Mouse (Mus musculus) hindbrain, embryonic 14.5 days (tissue): ENCODE results near the gene Ate1. TPM values are rescaled to one million over a fixed set of nuclear protein-coding genes. Genes with fewer than 3 reads are reported as not detected.

ENCODE experiments used
- ATAC-seq: fragments of 200-750 bp; cut with Nextera tagmentation; 2 replicates; pipeline ENCODE4 v1.8.0; 2017; ENCODE audit warnings: moderate number of reproducible peaks, mild to moderate bottlenecking, moderate TSS enrichment, moderate library complexity; ENCODE audit not compliant: low FRiP score
- DNase-seq: peaks from one replicate; pipeline ENCODE4 v3.0.0-alpha.2; 2015; ENCODE audit warnings: low spot score
- H3K27ac ChIP-seq: fragments of 300-500 bp; sonication (generic); 2 replicates; pipeline ENCODE4 v1.5.1; 2014; ENCODE audit warnings: mild to moderate bottlenecking, moderate library complexity
- H3K27me3 ChIP-seq: fragments of 300-500 bp; sonication (generic); 2 replicates; pipeline ENCODE4 v1.6.1; 2014; ENCODE audit warnings: mild to moderate bottlenecking, low read length, mixed read lengths; ENCODE audit not compliant: control insufficient read depth, insufficient read depth
- H3K36me3 ChIP-seq: fragments of 300-500 bp; sonication (generic); replicated peaks from 2 replicates; pipeline ENCODE4 v1.6.1; 2014; ENCODE audit not compliant: control insufficient read depth, insufficient read depth
- H3K4me1 ChIP-seq: fragments of 300-500 bp; sonication (generic); replicated peaks from 2 replicates; pipeline ENCODE4 v1.6.1; 2014; ENCODE audit warnings: antibody characterized with exemption, low read length, mixed read lengths; ENCODE audit not compliant: control insufficient read depth, insufficient read depth
- H3K4me2 ChIP-seq: fragments of 300-500 bp; sonication (generic); replicated peaks from 2 replicates; pipeline ENCODE4 v1.6.1; 2014; ENCODE audit warnings: mild to moderate bottlenecking, moderate library complexity
- H3K4me3 ChIP-seq: fragments of 300-500 bp; sonication (generic); replicated peaks from 2 replicates; pipeline ENCODE4 v1.5.1; 2014; ENCODE audit warnings: mild to moderate bottlenecking, low read length
- H3K9ac ChIP-seq: fragments of 300-500 bp; sonication (generic); 2 replicates; pipeline ENCODE4 v1.6.1; 2014
- H3K9me3 ChIP-seq: fragments of 300-500 bp; sonication (generic); 2 replicates; pipeline ENCODE4 v1.6.1; 2016; ENCODE audit warnings: low read length; ENCODE audit not compliant: control insufficient read depth
- WGBS: fragments of 180-500 bp; shearing (Covaris S2); extraction: QIAGEN DNeasy Blood & Tissue Kit; methylation state at CpG from one replicate; pipeline ENCODE4 v1.1.7; 2014; 5-methylcytosine and 5-hydroxymethylcytosine counted together
- polyA plus RNA-seq: library from polyadenylated mRNA; unstranded; fragments of >200 nt; fragmentation: Nextera tagmentation; extraction: Ambion mirVana; gene quantifications from 2 replicates; pipeline ENCODE4 v1.2.1, GENCODE M21; 2014

The Ate1 gene
- 104 and 108 TPM in 2 replicates for polyA plus RNA-seq

DNA sequence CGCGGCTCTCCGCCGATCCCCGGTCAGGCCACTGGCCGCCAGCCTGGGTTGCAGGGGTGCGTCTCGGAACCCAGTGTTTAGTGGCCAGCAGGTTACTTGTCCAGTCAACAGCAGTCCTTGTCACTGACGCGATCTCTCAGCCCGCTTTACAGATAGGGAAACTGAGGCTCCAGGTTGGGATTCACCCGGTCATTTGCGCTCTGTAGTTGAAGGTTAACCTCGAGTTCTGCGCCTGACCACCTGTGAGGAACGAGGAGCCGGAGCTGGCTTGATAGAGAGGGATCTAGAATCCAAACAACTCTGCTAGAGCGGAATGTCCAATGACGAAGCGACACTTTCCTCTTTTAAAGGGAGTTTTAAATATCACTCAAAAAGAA, at the start of gene Ate1:
TSS of gene Ate1 (minus strand) at position 321 of the 377 bp plus-strand sequence.
- peak within 1 kb of the TSS; percentile 76 for H3K4me3 ChIP-seq
- H3K36me3 ChIP-seq, result 0 out of 2 replicates have a peak, but pooled peaks cover 3% of the 10 kb centered on the region
- peak within 1 kb of the TSS; percentile 83 for H3K4me2 ChIP-seq
- H3K9me3 ChIP-seq, result no peaks in the 10 kb centered on the region
- DNase-seq, result peak; percentile 33
- H3K9ac ChIP-seq, result peak within 1 kb of the TSS; percentile 94
- ATAC-seq, result no peak; the same call in 1 of the 2 replicates
- peaks cover 17% of the 10 kb centered on the region; the same call in 1 of the 2 replicates for H3K4me1 ChIP-seq
- WGBS, result 22% methylated on average over 20 of the region's 20 CpGs
- no peaks in the 10 kb centered on the region for H3K27me3 ChIP-seq
- peak within 1 kb of the TSS; percentile 98 for H3K27ac ChIP-seq

DNA sequence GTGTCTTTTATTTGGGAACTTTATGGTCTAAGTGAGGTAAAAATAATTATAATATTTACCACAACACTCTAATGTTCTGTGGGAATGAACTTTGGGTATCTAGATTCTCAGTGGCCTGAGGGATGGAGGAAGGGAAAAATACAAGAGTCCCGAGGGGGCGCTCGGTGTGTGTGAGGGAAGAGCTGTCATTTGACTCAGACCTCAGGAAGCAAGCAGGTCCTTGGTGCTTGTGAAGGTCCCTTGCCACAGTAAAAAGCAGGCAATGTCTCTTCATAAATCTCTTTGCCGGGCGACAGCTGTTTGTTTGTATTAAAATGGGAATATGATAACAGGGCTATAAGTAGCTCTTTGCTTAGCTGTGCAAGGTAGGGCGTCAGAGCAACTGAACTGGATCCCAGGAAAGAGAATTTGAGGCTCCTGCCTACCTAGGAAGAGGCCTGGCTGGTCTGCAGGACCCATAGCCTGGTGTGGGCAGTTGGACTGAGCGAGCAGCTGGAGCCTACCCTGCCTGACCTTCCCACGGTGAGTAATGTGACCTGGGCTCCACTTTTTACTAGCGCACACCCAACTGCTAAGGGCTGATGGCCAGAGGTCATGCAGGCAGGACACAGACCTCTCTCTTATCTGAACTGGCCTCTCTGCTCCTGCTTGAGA, 48.7 kb upstream of the Ate1 start:
- Histone ChIP-seq H3K9ac (no peak overlapping the region), H3K4me1 (no peaks in the 10 kb centered on the region), H3K9me3 (no peaks in the 10 kb centered on the region), H3K4me2 (no peak overlapping the region), H3K27ac (no peak overlapping the region), H3K27me3 (no peaks in the 10 kb centered on the region), H3K36me3 (no peaks in the 10 kb centered on the region), H3K4me3 (no peak overlapping the region)
- ATAC-seq (no peak), DNase-seq (no peak)
- WGBS, result 80% methylated on average over 9 of the region's 9 CpGs

DNA sequence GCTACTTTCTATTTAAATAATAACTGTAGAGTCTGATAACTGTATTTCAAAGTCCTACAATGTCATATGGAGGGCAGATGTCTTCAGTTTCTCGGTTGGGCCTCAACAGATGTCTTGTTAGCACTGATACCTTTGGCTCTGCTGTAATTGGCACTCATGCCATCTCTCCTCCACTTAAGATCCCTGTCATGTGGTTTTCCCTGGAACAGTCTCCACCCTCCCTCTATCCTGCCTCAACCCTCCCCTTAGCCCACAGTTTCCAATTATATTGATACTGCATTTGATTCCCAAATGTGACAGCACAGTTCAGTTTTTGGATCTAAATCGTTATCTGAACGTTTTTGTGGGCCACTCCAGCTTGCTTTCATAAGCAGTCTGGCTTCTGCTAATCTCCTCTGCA, 44.4 kb upstream of the Ate1 start:
- no peak overlapping the region for H3K4me2 ChIP-seq
- no peaks in the 10 kb centered on the region for H3K9me3 ChIP-seq
- 78% methylated on average over 3 of the region's 3 CpGs for WGBS
- no peaks in the 10 kb centered on the region for H3K27me3 ChIP-seq
- H3K4me3 ChIP-seq, result no peak overlapping the region
- ATAC-seq (no peak), DNase-seq (no peak)
- H3K27ac ChIP-seq, result no peak overlapping the region
- H3K4me1 ChIP-seq, result no peaks in the 10 kb centered on the region
- H3K9ac ChIP-seq, result no peak overlapping the region
- no peaks in the 10 kb centered on the region for H3K36me3 ChIP-seq

DNA sequence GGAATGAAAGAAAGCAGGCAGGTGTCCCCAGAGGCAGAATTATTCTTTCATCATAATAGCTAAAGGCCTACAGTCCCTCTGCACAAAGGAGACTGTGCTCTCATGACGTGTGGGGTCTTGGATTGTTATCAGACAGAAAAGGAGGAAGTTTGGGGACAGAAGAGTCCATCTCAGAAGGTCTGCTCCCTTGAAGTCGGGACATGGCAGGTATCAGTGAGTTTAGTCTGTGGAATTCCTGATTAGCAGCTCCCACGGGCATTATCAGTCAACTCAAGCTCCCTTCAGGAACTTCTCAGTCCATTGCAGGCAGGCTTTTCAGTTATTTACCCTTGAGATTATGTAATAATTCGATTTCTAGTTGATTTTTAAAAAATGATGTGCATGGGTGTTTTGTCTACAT, 43.7 kb upstream of the Ate1 start:
- Histone ChIP-seq H3K9ac (no peak overlapping the region), H3K27me3 (no peaks in the 10 kb centered on the region), H3K27ac (no peak overlapping the region), H3K4me3 (no peak overlapping the region), H3K4me2 (no peak overlapping the region), H3K4me1 (no peaks in the 10 kb centered on the region), H3K36me3 (no peaks in the 10 kb centered on the region), H3K9me3 (no peaks in the 10 kb centered on the region)
- ATAC-seq, result no peak
- 66% methylated on average over 4 of the region's 4 CpGs for WGBS
- no peak for DNase-seq

GRCm38 (mm10) chr7:130563276-130563675, 43.1 kb upstream of the Ate1 start:
- no peaks in the 10 kb centered on the region for H3K36me3 ChIP-seq
- H3K4me2 ChIP-seq, result no peak overlapping the region
- no peak overlapping the region for H3K27ac ChIP-seq
- DNase-seq (no peak), ATAC-seq (no peak)
- 91% methylated on average over 4 of the region's 4 CpGs for WGBS
- H3K9ac ChIP-seq, result no peak overlapping the region
- H3K27me3 ChIP-seq, result no peaks in the 10 kb centered on the region
- H3K4me3 ChIP-seq, result no peak overlapping the region
- no peaks in the 10 kb centered on the region for H3K4me1 ChIP-seq
- H3K9me3 ChIP-seq, result no peaks in the 10 kb centered on the region

DNA sequence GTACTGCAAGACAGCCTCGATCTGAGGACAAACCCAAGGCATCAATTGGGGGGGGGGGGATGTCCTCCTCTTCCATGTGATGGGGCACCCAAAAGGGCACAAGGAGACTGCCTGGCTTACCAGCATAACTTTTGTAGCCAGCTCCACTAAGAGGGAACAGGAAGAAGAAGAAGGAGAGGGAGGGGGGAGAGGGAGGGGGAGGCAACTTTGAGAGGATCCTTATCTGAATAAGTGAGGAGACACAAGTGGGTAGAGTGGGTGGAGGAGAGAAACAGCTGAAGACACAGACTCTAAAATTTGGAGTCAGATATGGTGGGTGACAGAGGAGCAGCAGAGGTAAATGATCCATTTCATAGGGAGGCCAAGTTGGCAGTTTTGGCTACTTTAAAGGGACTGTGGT, 40.8 kb upstream of the Ate1 start:
- no peaks in the 10 kb centered on the region for H3K36me3 ChIP-seq
- DNase-seq, result no peak
- H3K4me2 ChIP-seq, result no peak overlapping the region
- no peak overlapping the region for H3K9ac ChIP-seq
- no peaks in the 10 kb centered on the region for H3K27me3 ChIP-seq
- H3K9me3 ChIP-seq, result no peaks in the 10 kb centered on the region
- no peak for ATAC-seq
- no peak overlapping the region for H3K27ac ChIP-seq
- H3K4me1 ChIP-seq, result no peaks in the 10 kb centered on the region
- WGBS, result 75% methylated on average over 1 of the region's 1 CpGs
- no peak overlapping the region for H3K4me3 ChIP-seq

GRCm38 (mm10) chr7:130558592-130558991, 38.4 kb upstream of the Ate1 start:
- Histone ChIP-seq H3K36me3 (no peaks in the 10 kb centered on the region), H3K4me2 (no peak overlapping the region), H3K27ac (no peak overlapping the region), H3K4me1 (no peaks in the 10 kb centered on the region; the same call in 1 of the 2 replicates), H3K27me3 (no peaks in the 10 kb centered on the region), H3K9me3 (no peaks in the 10 kb centered on the region), H3K4me3 (no peak overlapping the region), H3K9ac (no peak overlapping the region)
- ATAC-seq, result no peak
- no peak for DNase-seq
- 85% methylated on average over 4 of the region's 4 CpGs for WGBS

- Histone ChIP-seq H3K27ac (no peak overlapping the region), H3K4me2 (no peak overlapping the region), H3K27me3 (no peaks in the 10 kb centered on the region), H3K36me3 (no peaks in the 10 kb centered on the region), H3K4me1 (no peaks in the 10 kb centered on the region; the same call in 1 of the 2 replicates), H3K9ac (no peak overlapping the region), H3K9me3 (no peaks in the 10 kb centered on the region), H3K4me3 (no peak overlapping the region)
- ATAC-seq (no peak), DNase-seq (no peak)
- 52% methylated on average over 5 of the region's 5 CpGs for WGBS
Measured at GRCm38 (mm10) chr7:130555597-130555996, 35.4 kb upstream of the Ate1 start.

GRCm38 (mm10) chr7:130553321-130553720, 33.2 kb upstream of the Ate1 start:
- Histone ChIP-seq H3K4me3 (no peak overlapping the region), H3K9me3 (no peaks in the 10 kb centered on the region), H3K36me3 (no peaks in the 10 kb centered on the region), H3K4me1 (no peaks in the 10 kb centered on the region; the same call in 1 of the 2 replicates), H3K27me3 (no peaks in the 10 kb centered on the region), H3K9ac (no peak overlapping the region), H3K27ac (no peak overlapping the region), H3K4me2 (no peak overlapping the region)
- 64% methylated on average over 4 of the region's 4 CpGs for WGBS
- no peak for ATAC-seq
- DNase-seq, result no peak

GRCm38 (mm10) chr7:130552780-130553179, 32.6 kb upstream of the Ate1 start:
- ATAC-seq, result no peak
- Histone ChIP-seq H3K4me1 (no peaks in the 10 kb centered on the region; the same call in 1 of the 2 replicates), H3K4me3 (no peak overlapping the region), H3K9me3 (no peaks in the 10 kb centered on the region), H3K27ac (no peak overlapping the region), H3K36me3 (no peaks in the 10 kb centered on the region), H3K27me3 (no peaks in the 10 kb centered on the region), H3K4me2 (no peak overlapping the region), H3K9ac (no peak overlapping the region)
- no peak for DNase-seq
- 58% methylated on average over 5 of the region's 5 CpGs for WGBS
